Mouse (Mus musculus) B cell, adult (primary cell): ENCODE data around the gene Gm10234. TPM values are rescaled to one million over a fixed set of nuclear protein-coding genes. Genes with fewer than 3 reads are reported as not detected.

ENCODE experiments used
- total RNA-seq: library from RNA; stranded (reverse); gene quantifications from 4 replicates; pipeline ENCODE4 v1.2.4, GENCODE M21; 2023; ENCODE audit not compliant: inconsistent age

Gene Gm10234
- not detected in 4 replicates for total RNA-seq

DNA sequence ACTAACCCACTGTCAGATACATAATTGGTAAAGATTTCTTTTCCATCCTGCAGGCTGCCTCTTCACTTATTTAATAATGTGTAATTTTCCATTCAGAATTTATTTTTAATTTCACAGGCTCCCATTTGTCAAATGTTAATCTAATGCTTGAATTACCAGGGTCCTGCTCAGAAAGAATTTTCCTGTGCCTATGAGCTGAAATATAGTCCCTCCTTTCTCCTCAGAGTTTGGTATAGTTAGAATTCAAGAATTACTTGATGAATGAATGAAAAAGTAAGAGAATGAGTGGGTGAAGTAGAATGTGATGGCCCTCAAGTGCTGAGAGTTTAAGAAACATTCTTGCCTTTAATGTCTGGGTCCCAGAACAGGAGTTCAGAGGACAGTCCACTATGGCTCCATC is at the start of gene Gm10234:
Gene Gm10234, plus strand, starts transcription at position 301 of the 400 bp plus-strand sequence.

Other genes with a start within 250 kb of the Gm10234 start
- 7.3 to 12.5 TPM (median 7.8 TPM) in 4 replicates for gene Kbtbd8, start 204.9 kb upstream of the Gm10234 start, total RNA-seq